Mouse (Mus musculus) ES-Bruce4 (cell line): ENCODE results near the gene Gm9837.

Source experiments
- CTCF ChIP-seq: IDR thresholded peaks from one replicate; pipeline ENCODE4 v1.8.1; 2011; ENCODE audit warnings: low read depth, low read length
- EP300 ChIP-seq: IDR thresholded peaks from 2 replicates; pipeline ENCODE4 v1.6.1; 2011; ENCODE audit warnings: low read depth, low read length; ENCODE audit not compliant: insufficient read depth

- TF ChIP-seq EP300 (no peak), CTCF (no peak)
These were observed 30.3 kb upstream of the Gm9837 start for GRCm38 (mm10) chr11:53500569-53500968.
